Mouse (Mus musculus) thymus, adult 2 months (tissue): ENCODE data around the gene Cse1l. TPM values are rescaled to one million over a fixed set of nuclear protein-coding genes. Genes with fewer than 3 reads are reported as not detected.

Experiments used
- DNase-seq: peaks from one replicate; pipeline ENCODE4 v3.0.0; 2021
- H3K27ac ChIP-seq: fragments of 200-500 bp; 2 replicates; pipeline ENCODE4 v1.5.1; 2012; ENCODE audit warnings: low read length, control low read depth; ENCODE audit not compliant: control insufficient read depth, insufficient read depth
- H3K27me3 ChIP-seq: fragments of 200-500 bp; 2 replicates; pipeline ENCODE4 v1.6.1; 2012; ENCODE audit warnings: mild to moderate bottlenecking, low read length, moderate library complexity, mixed read lengths; ENCODE audit not compliant: control insufficient read depth, insufficient read depth
- H3K36me3 ChIP-seq: fragments of 200-500 bp; 2 replicates; pipeline ENCODE4 v1.6.1; 2012; ENCODE audit warnings: mild to moderate bottlenecking, low read length, moderate library complexity; ENCODE audit not compliant: control insufficient read depth, insufficient read depth
- H3K4me1 ChIP-seq: fragments of 200-500 bp; replicated peaks from 2 replicates; pipeline ENCODE4 v1.6.1; 2012; ENCODE audit warnings: low read length; ENCODE audit not compliant: control insufficient read depth, insufficient read depth
- H3K4me3 ChIP-seq: fragments of 200-500 bp; 2 replicates; pipeline ENCODE4 v1.5.1; 2012; ENCODE audit warnings: mild to moderate bottlenecking, low read length, control low read depth, moderate library complexity; ENCODE audit not compliant: control insufficient read depth, insufficient read depth
- CTCF ChIP-seq: fragments of 200-500 bp; IDR thresholded peaks from 2 replicates; pipeline ENCODE4 v1.5.1; 2012; ENCODE audit warnings: mild to moderate bottlenecking, control low read depth, low read length, moderate library complexity, borderline replicate concordance; ENCODE audit not compliant: control insufficient read depth, poor library complexity, insufficient read depth; ENCODE audit errors: extremely low read depth
- POLR2A ChIP-seq: fragments of 200-500 bp; IDR thresholded peaks from 2 replicates; pipeline ENCODE4 v1.6.1; 2012; ENCODE audit warnings: mild to moderate bottlenecking, low read length, control low read depth, moderate library complexity; ENCODE audit not compliant: control insufficient read depth, poor library complexity, insufficient read depth; ENCODE audit errors: extremely low read depth
- WGBS: fragments of 180-500 bp; shearing (Covaris S2); methylation state at CpG from one replicate; pipeline ENCODE4 v1.1.7; 2018; 5-methylcytosine and 5-hydroxymethylcytosine counted together
- polyA plus RNA-seq: library from polyadenylated mRNA; depleted of rRNA; stranded (reverse); fragments of >200 nt; gene quantifications from 2 replicates; pipeline ENCODE4 v1.2.3, GENCODE M21; 2012

Cse1l gene
- polyA plus RNA-seq, 1 experiment = 28.7 TPM

GRCm38 (mm10) chr2:166870899-166871298 lies 34.9 kb upstream of the Cse1l start:
- H3K36me3 ChIP-seq = peaks cover 38% of the 10 kb centered on the region
- WGBS = 95% methylated on average over 10 of the region's 10 CpGs
- H3K27me3 ChIP-seq = no peaks in the 10 kb centered on the region
- no peak for DNase-seq
- H3K4me1 ChIP-seq = peaks cover 15% of the 10 kb centered on the region
- H3K4me3 ChIP-seq = no peak overlapping the region
- no peak overlapping the region for H3K27ac ChIP-seq
- TF ChIP-seq CTCF (no peak), POLR2A (no peak)

DNA sequence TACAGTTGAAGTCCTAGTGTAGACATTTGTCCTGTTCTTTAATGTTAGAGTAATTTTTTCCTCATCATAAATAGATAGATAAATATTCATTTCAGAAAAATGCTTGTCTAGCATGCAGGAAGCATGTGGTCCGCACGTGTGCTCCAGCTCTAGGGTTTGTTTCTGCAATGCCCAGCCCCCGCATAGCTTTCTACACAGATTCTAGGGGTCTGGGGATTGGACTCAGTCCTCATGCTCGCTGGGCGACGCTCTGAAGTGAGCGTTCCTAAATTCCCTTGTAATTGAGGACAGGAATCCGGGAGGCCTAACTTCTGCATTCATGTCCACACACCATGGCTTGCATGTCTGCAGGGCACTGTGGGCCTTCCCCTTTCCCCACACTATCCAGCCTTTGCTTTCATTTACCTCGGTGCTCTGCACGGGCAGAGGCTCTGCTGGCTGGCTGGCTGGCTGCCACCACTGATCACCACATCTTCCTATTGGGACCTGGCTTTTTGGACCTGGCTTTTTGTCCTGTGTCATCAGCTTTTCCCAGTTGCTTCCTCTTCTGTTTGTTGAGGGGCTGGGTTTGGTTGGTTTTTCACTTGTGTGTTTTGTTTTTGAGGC lies 31.1 kb upstream of the Cse1l start:
- Histone ChIP-seq H3K36me3 (peaks cover 28% of the 10 kb centered on the region), H3K27ac (peak overlapping the region; percentile 21; the same call in 1 of the 2 replicates), H3K27me3 (no peaks in the 10 kb centered on the region), H3K4me3 (no peak overlapping the region), H3K4me1 (peaks cover 16% of the 10 kb centered on the region)
- WGBS = 45% methylated on average over 10 of the region's 10 CpGs
- TF ChIP-seq CTCF (no peak), POLR2A (no peak)
- no peak for DNase-seq

- Histone ChIP-seq H3K27ac (peak overlapping the region; percentile 63), H3K4me1 (peaks cover 16% of the 10 kb centered on the region), H3K4me3 (no peak overlapping the region), H3K27me3 (no peaks in the 10 kb centered on the region), H3K36me3 (peaks cover 27% of the 10 kb centered on the region)
- 13% methylated on average over 6 of the region's 6 CpGs for WGBS
- TF ChIP-seq POLR2A (no peak), CTCF (no peak)
- no peak for DNase-seq
Measured at GRCm38 (mm10) chr2:166875561-166875960, 30.3 kb upstream of the Cse1l start.

DNA sequence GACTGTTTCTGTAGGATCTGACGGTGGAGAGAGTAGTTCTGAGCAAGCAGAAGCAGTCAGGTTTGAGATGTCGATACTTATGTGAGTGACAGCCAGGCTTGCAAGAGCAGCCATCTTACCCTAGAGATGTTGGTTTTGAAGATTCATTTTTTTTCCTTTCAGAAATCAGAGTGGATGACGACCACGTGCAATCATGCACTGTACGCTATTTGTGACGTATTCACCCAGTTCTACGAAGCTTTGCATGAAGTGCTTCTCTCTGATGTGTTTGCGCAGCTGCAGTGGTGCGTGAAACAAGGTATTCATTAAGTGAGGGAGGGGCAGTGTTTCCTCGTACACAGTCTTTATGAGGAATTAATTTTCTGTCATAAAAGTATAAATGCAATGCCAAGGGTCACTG lies 29.5 kb upstream of the Cse1l start:
- no peak overlapping the region for H3K27ac ChIP-seq
- H3K4me1 ChIP-seq = peaks cover 16% of the 10 kb centered on the region
- TF ChIP-seq CTCF (no peak), POLR2A (no peak)
- WGBS = 83% methylated on average over 10 of the region's 10 CpGs
- no peaks in the 10 kb centered on the region for H3K27me3 ChIP-seq
- peaks cover 31% of the 10 kb centered on the region; the same call in 1 of the 2 replicates for H3K36me3 ChIP-seq
- H3K4me3 ChIP-seq = no peak overlapping the region
- DNase-seq = no peak

- Histone ChIP-seq H3K27ac (no peak overlapping the region), H3K27me3 (no peaks in the 10 kb centered on the region), H3K4me1 (peaks cover 2% of the 10 kb centered on the region), H3K36me3 (peaks cover 14% of the 10 kb centered on the region), H3K4me3 (no peak overlapping the region)
- no peak for TF ChIP-seq POLR2A
- TF ChIP-seq CTCF = no peak
- WGBS = 57% methylated on average over 7 of the region's 7 CpGs
- no peak for DNase-seq
Measured at GRCm38 (mm10) chr2:166885066-166885465, 20.8 kb upstream of the Cse1l start.

- H3K27ac ChIP-seq = no peak overlapping the region
- H3K36me3 ChIP-seq = peaks cover 19% of the 10 kb centered on the region
Measured at GRCm38 (mm10) chr2:166885619-166886018, 20.2 kb upstream of the Cse1l start.

More at GRCm38 (mm10) chr2:166885619-166886018, 20.2 kb upstream of the Cse1l start:
- H3K4me1 ChIP-seq = peaks cover 2% of the 10 kb centered on the region
- no peak overlapping the region for H3K4me3 ChIP-seq
- DNase-seq = no peak
- TF ChIP-seq POLR2A (no peak), CTCF (no peak)
- H3K27me3 ChIP-seq = no peaks in the 10 kb centered on the region
- WGBS = 61% methylated on average over 10 of the region's 10 CpGs
